Mouse (Mus musculus): ENCODE results near the gene Lcn10. TPM values are rescaled to one million over a fixed set of nuclear protein-coding genes. Genes with fewer than 3 reads are reported as not detected.
"Not testable (repeated sequence)": the region's sequence is repeated elsewhere in the genome, so short reads cannot be mapped to it uniquely, and the experiment has no call there.

Gene Lcn10
- polyA plus RNA-seq, 1 experiment, result not detected

DNA sequence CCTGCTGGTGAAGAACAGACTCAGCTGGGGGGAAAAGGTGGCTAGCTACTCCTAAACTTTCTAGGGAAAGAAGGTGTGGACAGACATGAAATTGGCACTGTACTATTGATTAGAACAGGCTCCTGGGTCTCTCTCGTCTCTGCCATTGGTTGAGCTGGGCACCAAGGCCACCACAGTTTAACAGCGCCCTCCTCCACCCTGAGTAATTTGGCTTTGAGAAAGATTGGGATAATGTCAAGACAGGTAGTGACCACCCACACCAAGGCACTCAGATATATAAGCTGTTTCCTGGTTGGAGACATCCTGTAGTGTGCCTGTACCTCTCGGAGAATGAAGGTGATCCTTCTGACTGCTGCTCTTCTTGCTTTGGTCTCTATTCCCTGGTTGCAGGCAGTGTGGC is 6.0 kb upstream of the Lcn10 start, which contains the start of gene Lcn6:
Gene Lcn6 (plus strand): TSS at position 301 of the 400 bp plus-strand sequence.
- no peak within 1 kb of the TSS for H3K4me3 ChIP-seq (ENCODE audit: insufficient read depth, low read depth, low read length)
- H3K4me1 ChIP-seq (ENCODE audit: control insufficient read depth, insufficient read depth, low read length), result no peaks in the 10 kb centered on the region
- WGBS, result 88% methylated on average over 3 of the region's 3 CpGs
- no peak for DNase-seq
- H3K36me3 ChIP-seq (ENCODE audit: control insufficient read depth, insufficient read depth, low read length), result no peaks in the 10 kb centered on the region
- TF ChIP-seq POLR2A (IDR thresholded peaks at IDR 0.05; ENCODE audit: low read depth, low read length), result no peak
- TF ChIP-seq CTCF (conservative IDR thresholded peaks at IDR 0.05; ENCODE audit: insufficient read depth, insufficient read length, low read depth, low read length), result no peak
- H3K27ac ChIP-seq (ENCODE audit: insufficient read depth, low read depth, low read length), result no peak within 1 kb of the TSS
- H3K27me3 ChIP-seq (replicated peaks; ENCODE audit: control insufficient read depth, insufficient read depth, low read length), result no peaks in the 10 kb centered on the region

DNA sequence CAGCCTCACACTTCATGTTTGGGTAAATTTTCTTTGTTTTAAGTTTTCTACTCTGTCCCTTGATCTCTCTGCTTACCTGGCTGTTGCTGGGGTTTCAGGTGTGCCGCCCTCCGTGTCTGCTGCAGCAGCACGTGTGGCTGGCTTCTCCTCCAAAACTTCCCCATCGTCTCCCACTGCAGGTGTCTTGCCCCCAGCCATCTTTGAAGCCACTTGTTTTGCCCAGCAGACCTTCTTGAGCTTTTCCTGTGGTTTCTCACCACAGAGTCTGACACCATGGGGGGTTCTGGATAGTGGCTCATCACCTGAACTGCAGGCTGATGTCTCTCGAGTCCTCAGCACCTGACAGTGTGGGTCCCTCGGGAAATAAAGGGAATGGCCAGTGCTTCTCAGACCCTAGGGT is 3.0 kb upstream of the Lcn10 start:
- Histone ChIP-seq H3K4me1 (ENCODE audit: control insufficient read depth, insufficient read depth, low read length) (no peaks in the 10 kb centered on the region), H3K4me3 (ENCODE audit: insufficient read depth, low read depth, low read length) (no peak overlapping the region), H3K36me3 (ENCODE audit: control insufficient read depth, insufficient read depth, low read length) (no peaks in the 10 kb centered on the region), H3K27ac (ENCODE audit: insufficient read depth, low read depth, low read length) (no peak overlapping the region), H3K27me3 (replicated peaks; ENCODE audit: control insufficient read depth, insufficient read depth, low read length) (no peaks in the 10 kb centered on the region)
- no peak for DNase-seq
- WGBS, result 89% methylated on average over 6 of the region's 6 CpGs
- TF ChIP-seq POLR2A (IDR thresholded peaks at IDR 0.05; ENCODE audit: low read depth, low read length) (no peak), CTCF (conservative IDR thresholded peaks at IDR 0.05; ENCODE audit: insufficient read depth, insufficient read length, low read depth, low read length) (no peak)

DNA sequence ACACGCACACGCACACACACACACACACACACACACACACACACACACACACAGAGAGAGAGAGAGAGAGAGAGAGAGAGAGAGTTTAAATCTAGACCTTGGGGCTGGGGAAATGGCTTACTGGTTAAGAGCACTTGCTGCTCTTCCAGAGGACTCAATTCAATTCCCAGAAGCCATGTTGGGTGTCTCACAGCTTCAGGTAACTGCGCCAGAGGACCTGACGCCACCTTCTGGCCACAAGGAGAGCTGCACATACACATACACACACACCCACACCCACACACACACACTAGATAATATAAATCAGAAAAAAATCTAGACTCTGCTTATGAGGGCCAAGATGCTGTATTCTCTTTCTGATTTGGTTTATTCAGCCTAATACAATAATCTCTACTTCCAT is 4.4 kb downstream of the Lcn10 start:
- H3K4me3 ChIP-seq (ENCODE audit: insufficient read depth, low read depth, low read length), result no peak overlapping the region
- no peaks in the 10 kb centered on the region for H3K36me3 ChIP-seq (ENCODE audit: control insufficient read depth, insufficient read depth, low read length)
- H3K4me1 ChIP-seq (ENCODE audit: control insufficient read depth, insufficient read depth, low read length), result no peaks in the 10 kb centered on the region
- 65% methylated on average over 4 of the region's 4 CpGs for WGBS
- no peak for DNase-seq
- no peaks in the 10 kb centered on the region for H3K27me3 ChIP-seq (replicated peaks; ENCODE audit: control insufficient read depth, insufficient read depth, low read length)
- H3K27ac ChIP-seq (ENCODE audit: insufficient read depth, low read depth, low read length), result no peak overlapping the region
- no peak for TF ChIP-seq POLR2A (IDR thresholded peaks at IDR 0.05; ENCODE audit: low read depth, low read length)
- no peak for TF ChIP-seq CTCF (conservative IDR thresholded peaks at IDR 0.05; ENCODE audit: insufficient read depth, insufficient read length, low read depth, low read length)

DNA sequence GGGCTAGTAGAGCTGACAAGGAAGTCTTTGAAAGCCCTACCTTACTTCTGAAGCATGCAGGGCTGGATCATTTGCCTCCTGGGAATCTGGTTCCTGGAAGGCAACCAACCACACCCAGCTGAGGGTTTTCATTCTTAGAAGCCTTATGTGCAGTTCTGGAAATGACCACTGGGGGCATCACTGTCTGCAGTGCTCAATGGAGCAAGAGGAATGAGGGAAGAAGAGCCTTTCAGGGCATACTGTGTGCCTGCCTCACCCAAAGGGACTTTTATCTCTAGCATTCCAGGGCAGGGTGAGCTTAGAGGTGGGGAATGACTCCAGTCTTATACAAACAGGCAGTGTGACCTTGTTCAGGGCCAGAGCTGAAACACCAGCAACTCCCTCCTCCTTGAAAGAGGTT is 12.1 kb downstream of the Lcn10 start:
- no peaks in the 10 kb centered on the region for H3K36me3 ChIP-seq (ENCODE audit: control insufficient read depth, insufficient read depth, low read length)
- H3K4me1 ChIP-seq (ENCODE audit: control insufficient read depth, insufficient read depth, low read length), result no peaks in the 10 kb centered on the region
- H3K27ac ChIP-seq (ENCODE audit: insufficient read depth, low read depth, low read length), result no peak overlapping the region
- H3K27me3 ChIP-seq (replicated peaks; ENCODE audit: control insufficient read depth, insufficient read depth, low read length), result no peaks in the 10 kb centered on the region
- H3K4me3 ChIP-seq (ENCODE audit: insufficient read depth, low read depth, low read length), result no peak overlapping the region
- peak; percentile 58 for DNase-seq
- TF ChIP-seq CTCF (conservative IDR thresholded peaks at IDR 0.05; ENCODE audit: insufficient read depth, insufficient read length, low read depth, low read length) (peak; percentile 75), POLR2A (IDR thresholded peaks at IDR 0.05; ENCODE audit: low read depth, low read length) (no peak)

DNA sequence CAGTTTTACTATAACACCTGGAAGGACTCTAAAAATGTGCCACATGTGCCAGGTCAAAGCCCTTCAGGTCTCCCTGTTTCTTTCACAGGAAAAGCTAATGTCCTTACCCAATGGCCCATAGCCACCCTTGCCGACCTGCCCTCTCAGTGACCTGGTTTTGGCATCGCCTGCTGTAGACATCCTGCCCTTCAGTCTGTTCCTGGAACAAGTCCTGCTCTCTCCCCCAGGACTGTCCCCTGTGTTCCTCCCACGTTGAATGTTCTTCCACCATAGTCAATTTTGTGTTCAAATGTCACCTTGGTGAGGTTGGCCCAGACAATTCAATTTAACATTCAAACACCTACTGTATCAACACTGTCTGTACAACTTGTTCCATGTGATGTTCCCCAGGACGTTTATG is 14.4 kb downstream of the Lcn10 start:
- Histone ChIP-seq H3K4me3 (ENCODE audit: insufficient read depth, low read depth, low read length) (no peak overlapping the region), H3K36me3 (ENCODE audit: control insufficient read depth, insufficient read depth, low read length) (no peaks in the 10 kb centered on the region), H3K27ac (ENCODE audit: insufficient read depth, low read depth, low read length) (no peak overlapping the region), H3K4me1 (ENCODE audit: control insufficient read depth, insufficient read depth, low read length) (no peaks in the 10 kb centered on the region), H3K27me3 (replicated peaks; ENCODE audit: control insufficient read depth, insufficient read depth, low read length) (no peaks in the 10 kb centered on the region)
- DNase-seq, result peak; percentile 52
- no peak for TF ChIP-seq CTCF (conservative IDR thresholded peaks at IDR 0.05; ENCODE audit: insufficient read depth, insufficient read length, low read depth, low read length)
- no peak for TF ChIP-seq POLR2A (IDR thresholded peaks at IDR 0.05; ENCODE audit: low read depth, low read length)
- 15% methylated on average over 4 of the region's 4 CpGs for WGBS

DNA sequence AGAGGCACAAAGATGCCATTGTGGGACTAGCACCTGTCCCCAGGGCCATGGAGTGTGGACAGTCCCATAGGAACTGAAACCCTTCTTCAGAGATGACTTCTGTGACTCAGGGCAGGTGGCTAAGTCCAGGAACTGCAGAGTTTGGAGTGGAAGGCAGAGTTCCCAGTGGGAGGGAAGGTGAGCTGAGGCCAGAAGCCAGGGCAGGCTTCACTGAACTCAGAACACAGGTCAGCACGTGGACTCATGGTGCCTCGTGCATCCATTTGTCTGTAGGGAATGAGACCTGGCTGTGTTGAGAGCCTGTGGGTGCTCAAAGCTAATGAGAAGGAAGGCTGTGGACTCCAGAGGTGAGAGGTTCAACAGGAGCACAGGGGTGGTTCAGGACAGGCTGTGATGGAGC is 16.2 kb downstream of the Lcn10 start:
- no peaks in the 10 kb centered on the region for H3K4me1 ChIP-seq (ENCODE audit: control insufficient read depth, insufficient read depth, low read length)
- H3K27me3 ChIP-seq (replicated peaks; ENCODE audit: control insufficient read depth, insufficient read depth, low read length), result no peaks in the 10 kb centered on the region
- no peak overlapping the region for H3K27ac ChIP-seq (ENCODE audit: insufficient read depth, low read depth, low read length)
- no peak overlapping the region for H3K4me3 ChIP-seq (ENCODE audit: insufficient read depth, low read depth, low read length)
- TF ChIP-seq CTCF (conservative IDR thresholded peaks at IDR 0.05; ENCODE audit: insufficient read depth, insufficient read length, low read depth, low read length), result no peak
- no peak for TF ChIP-seq POLR2A (IDR thresholded peaks at IDR 0.05; ENCODE audit: low read depth, low read length)
- H3K36me3 ChIP-seq (ENCODE audit: control insufficient read depth, insufficient read depth, low read length), result no peaks in the 10 kb centered on the region
- WGBS, result 43% methylated on average over 2 of the region's 2 CpGs
- peak; percentile 63 for DNase-seq

DNA sequence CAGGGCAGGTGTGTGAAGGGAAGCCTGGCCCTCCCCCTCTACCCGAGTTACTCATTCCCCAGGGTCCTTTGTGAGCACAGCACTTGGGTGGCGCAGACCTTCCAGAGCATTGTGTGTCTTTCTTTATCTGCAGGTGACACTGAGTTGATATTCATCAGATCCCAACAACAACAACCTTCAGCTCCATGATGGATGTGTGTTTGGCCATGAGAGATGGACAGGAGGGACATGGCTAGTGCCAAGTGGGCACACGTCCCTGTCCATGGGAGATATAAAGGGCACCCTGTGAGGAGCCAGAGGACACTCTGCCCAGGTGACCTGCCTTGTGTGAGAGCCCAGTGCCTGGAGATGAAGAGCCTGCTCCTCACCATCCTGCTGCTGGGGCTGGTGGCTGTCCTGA is 17.2 kb downstream of the Lcn10 start, which contains the start of gene Obp2a:
Gene Obp2a (plus strand): TSS at position 301 of the 400 bp plus-strand sequence.
- DNase-seq; H3K4me3 ChIP-seq (ENCODE audit: insufficient read depth, low read depth, low read length); H3K27ac ChIP-seq (ENCODE audit: insufficient read depth, low read depth, low read length); H3K27me3 ChIP-seq (replicated peaks; ENCODE audit: control insufficient read depth, insufficient read depth, low read length); H3K4me1 ChIP-seq (ENCODE audit: control insufficient read depth, insufficient read depth, low read length); H3K36me3 ChIP-seq (ENCODE audit: control insufficient read depth, insufficient read depth, low read length): not testable (repeated sequence)
- WGBS, result 88% methylated on average over 3 of the region's 3 CpGs

DNA sequence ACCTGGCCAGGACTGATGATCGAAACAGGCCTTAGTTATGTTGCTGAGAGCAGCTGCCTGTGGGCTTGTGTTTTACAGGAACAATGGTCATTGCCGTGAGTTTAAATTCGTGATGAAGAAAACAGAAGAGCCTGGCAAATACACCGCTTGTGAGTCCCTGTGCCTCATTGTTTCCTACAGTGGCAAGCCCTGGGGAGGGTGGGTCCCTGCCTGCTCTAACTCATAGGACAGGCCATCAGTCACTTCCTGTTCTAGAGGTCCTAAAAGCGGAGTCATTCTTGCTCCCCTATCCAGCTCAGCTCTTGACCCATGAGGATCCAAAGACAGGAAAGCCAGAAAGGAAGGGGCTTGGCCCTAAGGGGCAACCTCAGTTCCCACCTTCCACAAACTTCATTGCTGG is 18.5 kb downstream of the Lcn10 start:
- WGBS, result 76% methylated on average over 5 of the region's 5 CpGs
- Histone ChIP-seq H3K27me3 (replicated peaks; ENCODE audit: control insufficient read depth, insufficient read depth, low read length) (no peaks in the 10 kb centered on the region), H3K27ac (ENCODE audit: insufficient read depth, low read depth, low read length) (no peak overlapping the region), H3K36me3 (ENCODE audit: control insufficient read depth, insufficient read depth, low read length) (no peaks in the 10 kb centered on the region), H3K4me1 (ENCODE audit: control insufficient read depth, insufficient read depth, low read length) (no peaks in the 10 kb centered on the region), H3K4me3 (ENCODE audit: insufficient read depth, low read depth, low read length) (no peak overlapping the region)
- TF ChIP-seq CTCF (conservative IDR thresholded peaks at IDR 0.05; ENCODE audit: insufficient read depth, insufficient read length, low read depth, low read length) (no peak), POLR2A (IDR thresholded peaks at IDR 0.05; ENCODE audit: low read depth, low read length) (no peak)
- no peak for DNase-seq

All from kidney, adult 2 months (tissue).